Mouse (Mus musculus): ENCODE measurements around the gene Armc5.
A peak's percentile ranks its signal among the peaks of the same experiment; 100 is the strongest.

The Armc5 gene

DNA sequence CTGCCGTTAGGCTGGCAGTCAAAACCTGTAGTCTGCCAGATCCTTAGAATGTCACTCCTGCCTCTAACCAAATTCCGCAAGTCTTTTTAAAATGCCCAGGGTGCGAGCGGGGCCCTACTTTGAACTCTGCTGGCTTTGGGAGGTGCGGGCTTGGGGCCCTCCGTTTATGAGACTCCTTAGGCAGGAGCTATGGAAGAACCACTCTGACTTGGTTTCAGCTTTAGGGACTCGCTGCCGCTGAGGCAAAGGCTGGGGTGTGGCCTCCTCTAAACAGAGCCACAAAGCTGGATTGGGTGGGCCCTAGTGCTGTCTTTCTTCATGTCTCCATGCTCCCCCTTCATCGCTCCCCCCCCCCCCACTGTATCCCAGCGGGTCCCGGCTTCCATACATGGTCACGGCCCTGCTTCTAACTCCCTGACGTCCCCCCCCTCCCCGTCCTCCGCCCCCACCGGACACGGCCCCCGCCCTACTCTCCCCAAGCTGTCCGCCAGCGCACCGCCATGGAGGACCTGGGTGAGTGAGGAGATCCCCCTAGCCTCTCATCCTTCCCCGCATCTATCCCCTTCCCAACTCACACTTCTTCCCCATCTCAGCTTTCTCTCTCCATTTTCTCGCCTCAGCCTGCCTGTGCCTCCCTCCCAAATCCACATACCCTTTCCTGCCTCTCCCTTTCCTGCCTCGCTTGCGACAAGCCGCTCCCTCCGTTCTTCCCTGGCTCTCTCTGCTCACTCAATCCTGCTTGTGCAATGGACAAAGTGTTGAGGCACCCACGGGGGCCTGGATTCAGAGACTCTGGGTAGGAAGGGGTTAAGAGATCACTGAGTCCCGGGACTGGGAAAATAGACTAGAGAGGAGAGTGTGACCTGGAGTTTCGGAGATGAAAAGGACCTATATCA, 9.6 kb downstream of the Armc5 start, which contains the start of gene Tgfb1i1:
Gene Tgfb1i1 (plus strand): TSS at position 317 of the 896 bp plus-strand sequence.
- peak; percentile 76 for DNase-seq

DNA sequence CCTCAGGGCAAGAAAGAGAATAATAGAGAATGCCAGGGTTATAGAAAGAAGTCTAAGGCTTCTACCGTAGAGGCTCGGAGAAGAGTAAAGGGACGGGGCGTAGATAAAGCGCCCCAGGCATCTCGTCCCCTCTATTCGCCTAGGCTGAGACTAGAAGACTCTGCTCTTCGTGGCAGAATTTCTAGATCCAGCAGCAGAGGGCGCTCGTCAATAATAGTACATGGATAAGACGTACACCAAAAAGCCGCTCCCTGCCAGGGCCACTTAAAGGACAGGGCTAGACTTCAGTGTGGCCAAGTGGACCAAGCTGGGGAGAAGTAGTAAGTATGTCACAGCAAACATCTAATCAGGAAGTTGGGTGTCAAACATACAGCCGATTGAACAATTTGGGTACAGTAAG, 10.3 kb downstream of the Armc5 start:
- peak; percentile 95 for DNase-seq

DNA sequence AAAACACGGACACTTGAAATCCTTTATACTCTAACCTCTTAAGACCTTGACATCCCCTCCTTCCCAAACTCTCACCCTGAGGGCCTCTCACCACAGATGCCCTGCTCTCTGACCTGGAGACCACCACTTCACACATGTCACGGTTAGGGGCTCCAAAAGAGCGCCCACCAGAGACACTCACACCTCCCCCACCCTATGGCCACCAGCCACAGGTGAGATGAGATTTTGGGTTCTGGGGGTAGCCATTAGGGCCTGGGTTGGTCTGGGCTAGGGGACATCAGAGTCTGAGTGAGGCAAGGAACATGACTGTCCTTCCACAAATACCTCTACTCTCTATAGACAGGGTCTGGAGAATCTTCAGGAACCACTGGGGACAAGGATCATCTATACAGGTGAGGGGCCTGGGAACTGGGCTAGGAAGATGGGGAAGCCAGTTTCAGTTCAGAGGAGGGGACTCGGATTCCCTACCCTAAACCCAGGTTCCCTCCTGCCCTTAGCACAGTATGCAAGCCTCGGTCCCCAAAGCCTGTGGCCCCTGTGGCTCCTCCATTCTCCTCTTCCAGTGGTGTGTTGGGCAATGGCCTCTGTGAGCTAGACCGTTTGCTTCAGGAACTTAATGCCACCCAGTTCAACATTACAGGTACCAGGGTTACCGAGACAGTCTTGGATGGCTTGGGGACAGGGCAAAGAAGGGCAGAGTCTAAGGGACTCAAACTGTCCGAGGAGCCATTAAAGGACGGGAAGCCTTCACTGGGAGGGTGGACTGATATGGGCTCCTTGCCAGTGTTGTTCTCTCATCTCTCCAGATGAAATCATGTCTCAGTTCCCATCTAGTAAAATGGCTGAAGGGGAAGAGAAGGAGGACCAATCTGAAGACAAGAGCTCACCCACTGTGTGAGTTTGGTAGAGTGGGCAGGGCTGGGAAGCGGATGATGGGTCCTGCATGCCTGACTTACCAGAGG, 11.2 kb downstream of the Armc5 start:
- DNase-seq, result no peak

DNA sequence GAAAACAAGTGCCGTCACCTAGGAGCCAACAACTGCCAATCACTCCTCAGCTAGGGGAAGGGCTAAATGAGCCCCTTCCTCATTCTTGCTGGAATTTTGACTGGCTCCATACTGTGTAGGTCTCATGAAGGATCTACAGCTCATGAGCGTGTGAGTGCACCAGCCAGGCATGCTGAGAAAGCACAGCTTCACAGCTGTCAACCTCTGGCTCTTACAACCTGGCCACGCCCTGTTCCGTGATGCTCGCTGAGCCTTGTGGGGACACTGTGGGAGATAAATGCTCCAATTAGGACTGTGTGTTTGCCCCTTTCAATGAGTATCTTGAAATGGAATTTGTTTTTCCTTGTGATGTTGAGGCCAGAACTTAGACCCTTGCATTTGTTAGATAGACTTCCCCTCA, 12.9 kb downstream of the Armc5 start:
- DNase-seq, result no peak

DNA sequence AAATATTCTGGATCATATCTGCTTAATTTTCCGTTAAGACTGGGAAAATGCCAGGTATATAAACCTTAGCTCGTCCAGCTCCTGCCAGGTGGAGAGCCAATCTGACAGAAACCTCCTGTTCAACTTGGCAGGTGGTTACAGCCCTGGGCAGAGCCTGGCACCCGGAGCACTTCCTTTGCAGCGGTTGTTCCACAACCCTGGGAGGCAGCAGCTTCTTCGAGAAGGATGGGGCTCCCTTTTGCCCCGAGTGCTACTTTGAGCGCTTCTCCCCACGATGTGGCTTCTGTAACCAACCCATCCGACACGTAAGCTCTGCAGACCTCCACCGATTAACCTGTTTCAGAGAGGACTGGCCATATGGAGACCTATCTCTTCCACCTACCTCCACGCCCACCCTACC, 14.8 kb downstream of the Armc5 start:
- no peak for DNase-seq

DNA sequence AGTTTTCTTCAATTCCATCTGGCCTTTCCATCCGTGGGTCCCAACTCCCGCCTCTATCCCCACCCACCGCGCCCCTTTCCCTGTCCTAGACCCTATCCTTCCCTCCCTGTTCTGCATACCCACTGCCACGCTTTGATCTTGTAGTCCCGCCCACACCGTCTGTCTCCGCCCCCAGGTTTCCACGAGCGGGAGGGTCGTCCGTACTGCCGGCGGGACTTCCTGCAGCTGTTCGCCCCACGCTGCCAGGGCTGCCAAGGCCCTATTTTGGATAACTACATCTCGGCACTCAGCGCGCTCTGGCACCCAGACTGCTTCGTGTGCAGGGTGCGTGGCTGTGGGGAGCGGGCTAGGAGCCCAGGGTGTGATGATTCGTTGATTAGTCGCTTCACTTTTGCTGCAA, 15.5 kb downstream of the Armc5 start:
- peak; percentile 39 for DNase-seq

DNA sequence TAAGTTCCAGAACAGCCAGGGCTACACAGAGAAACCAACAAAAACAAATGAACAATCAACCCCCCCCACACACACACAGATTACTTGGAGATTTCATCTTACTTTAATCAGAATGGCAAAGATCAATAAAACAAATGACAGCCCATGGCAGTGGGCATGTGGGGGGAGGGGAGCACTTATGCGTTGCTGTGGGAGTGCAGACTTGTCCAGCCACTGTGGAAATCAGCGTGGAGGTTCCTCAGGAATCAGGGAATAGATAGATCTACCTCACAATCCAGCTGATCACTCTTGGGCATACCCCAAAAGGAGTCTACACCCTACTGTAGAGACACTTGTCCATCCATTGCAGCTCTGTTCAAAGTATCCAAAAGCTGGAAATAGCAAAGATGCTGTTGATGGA, 17.8 kb downstream of the Armc5 start:
- no peak for DNase-seq

DNA sequence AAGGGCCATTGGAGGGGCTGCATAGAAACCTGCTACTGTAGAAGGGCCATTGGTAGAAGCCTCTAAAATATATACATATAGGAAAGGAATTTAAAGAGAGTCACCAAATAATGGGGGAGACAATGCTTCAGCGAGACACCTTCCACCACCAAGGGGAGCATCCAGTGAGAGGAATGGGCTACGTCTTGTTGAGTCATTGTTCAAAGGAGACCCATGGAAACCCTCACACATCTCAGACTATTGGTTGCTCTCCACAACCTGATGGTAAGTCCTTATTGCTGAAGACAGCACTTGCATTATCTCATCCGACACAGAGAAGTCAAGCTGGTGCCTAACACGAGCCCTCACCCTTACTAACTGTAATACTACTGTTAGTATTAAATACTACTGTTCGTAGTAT, 18.6 kb downstream of the Armc5 start:
- no peak for DNase-seq

DNA sequence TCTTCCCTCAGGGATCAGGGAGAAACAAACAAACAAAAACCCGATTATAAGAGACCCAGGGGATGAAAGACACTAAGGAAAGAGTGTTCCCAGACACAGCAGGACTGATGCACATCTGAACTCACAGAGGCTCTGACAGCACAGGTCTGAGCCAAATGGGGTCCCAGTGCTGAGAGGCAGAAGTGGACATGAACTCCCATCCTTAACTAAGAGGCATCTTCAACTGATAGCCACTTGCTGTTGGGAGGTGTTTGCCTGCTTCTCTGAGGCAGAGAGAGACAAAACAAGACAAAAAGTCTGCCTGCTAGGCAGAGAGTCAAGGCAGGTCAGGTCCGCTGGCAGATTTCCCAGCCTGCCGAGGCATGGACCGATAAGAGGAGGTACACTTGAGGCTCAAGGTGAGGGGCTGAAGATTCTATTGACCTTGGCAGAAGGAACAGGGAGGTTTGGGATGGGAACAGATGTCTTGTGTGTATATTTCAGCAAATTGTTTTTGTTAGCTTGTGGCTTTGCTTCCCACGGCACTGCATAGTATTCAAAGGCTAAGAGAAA, 19.7 kb downstream of the Armc5 start:
- DNase-seq, result peak; percentile 61

DNA sequence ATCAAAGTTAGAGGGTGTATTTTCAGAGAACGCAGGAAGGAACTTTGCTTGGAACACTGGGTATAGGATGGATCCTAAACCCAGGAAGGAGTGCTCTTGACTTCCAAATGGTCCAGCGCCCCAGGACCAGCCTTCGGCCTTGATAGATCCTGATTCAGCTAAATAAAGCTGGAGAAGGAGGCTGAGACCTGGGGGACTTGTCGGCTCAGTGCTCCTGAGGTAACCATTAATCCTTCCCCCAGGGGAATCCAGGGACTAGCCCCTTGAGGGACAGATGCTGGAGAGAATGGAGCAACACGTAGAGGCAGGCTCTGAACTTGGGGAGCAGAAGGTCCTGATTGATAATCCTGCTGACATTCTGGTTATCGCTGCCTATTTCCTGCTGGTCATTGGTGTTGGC, 28.3 kb downstream of the Armc5 start, which contains the start of gene Slc5a2:
Gene Slc5a2 (plus strand): TSS at position 247 of the 400 bp plus-strand sequence.
- no peak for DNase-seq

DNA sequence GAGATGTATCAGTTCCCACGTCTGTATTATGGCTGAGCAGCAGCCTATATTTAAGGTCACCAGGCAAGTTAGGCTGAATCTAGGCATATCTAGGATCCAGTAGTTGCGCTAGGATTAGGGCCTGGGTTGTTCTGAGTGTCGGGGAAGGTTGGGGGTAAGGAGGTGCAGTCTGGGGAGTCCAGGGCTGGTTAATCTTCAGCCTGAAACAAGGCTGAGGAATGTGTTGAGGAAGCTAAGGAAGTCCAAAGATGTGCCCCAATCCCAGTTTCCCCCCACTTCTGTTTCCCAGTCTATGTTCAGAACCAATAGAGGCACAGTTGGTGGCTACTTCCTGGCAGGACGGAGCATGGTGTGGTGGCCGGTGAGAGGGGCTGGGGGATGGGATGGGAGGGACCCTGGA, 28.9 kb downstream of the Armc5 start:
- no peak for DNase-seq

DNA sequence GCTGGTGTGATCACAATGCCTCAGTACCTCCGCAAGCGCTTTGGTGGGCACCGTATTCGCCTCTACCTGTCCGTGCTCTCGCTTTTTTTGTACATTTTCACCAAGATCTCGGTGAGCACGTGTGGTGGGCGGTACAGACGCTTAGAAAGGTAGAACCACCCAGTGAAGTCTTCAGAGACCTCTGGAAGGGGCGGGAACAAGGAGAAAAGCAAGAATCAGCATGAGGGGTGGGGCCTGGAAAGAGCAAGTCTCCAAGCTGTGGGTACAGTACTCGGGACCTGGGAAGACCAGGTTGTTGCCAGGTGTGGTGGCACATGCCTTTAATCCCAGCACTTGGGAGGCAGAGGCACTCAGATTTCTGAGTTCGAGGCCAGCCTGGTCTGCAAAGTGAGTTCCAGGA, 30.2 kb downstream of the Armc5 start:
- no peak for DNase-seq

DNA sequence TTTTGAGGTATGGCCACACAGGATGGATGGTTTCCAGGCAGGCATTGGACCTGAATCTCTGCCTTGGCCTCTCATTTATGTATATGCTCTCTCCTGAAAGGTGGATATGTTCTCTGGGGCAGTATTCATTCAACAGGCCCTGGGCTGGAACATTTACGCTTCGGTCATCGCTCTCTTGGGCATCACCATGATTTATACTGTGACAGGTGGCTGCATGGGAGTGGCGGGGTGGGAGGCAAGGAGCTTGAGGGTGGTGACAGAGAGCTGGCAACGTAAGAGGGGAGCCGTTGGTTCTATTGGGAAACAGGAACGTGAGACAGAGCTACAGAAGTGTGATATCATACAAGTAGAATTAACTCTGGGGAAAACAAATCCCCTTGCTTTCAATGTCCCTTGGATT, 30.7 kb downstream of the Armc5 start:
- no peak for DNase-seq

DNA sequence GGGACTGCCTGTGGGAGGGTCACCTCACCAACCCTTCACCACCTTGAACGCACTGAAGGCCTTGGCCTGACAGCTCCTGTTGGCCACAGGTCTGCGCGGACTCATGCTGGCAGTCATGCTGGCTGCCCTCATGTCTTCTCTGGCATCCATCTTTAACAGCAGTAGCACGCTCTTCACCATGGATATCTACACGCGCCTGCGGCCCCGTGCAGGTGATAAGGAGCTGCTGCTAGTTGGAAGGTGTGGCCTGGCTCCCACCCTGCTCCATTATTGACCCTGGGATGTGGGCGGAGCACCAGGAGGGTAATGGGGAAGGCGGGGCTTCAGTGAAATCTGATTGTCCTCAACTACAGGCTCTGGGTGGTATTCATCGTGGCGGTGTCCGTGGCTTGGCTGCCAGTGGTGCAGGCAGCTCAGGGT, 33.3 kb downstream of the Armc5 start:
- no peak for DNase-seq

DNA sequence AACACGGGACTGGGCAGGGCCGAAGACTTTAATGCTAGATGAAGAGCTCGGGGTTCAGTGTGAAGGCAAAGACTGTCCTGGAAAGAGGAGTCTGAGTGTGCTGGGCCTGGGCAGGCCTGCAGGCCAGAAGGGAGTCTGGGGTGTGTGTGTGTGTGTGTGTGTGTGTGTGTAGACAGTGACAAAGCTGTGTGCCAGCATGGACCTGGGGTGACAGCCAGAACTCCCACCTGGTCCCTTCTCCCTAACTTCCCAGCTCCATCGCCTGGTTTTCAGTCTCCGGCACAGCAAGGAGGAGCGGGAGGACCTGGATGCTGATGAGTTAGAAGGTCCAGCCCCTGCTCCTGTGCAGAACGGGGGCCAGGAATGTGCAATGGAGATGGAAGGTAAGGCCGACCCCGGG, 34.4 kb downstream of the Armc5 start:
- DNase-seq, result no peak

DNA sequence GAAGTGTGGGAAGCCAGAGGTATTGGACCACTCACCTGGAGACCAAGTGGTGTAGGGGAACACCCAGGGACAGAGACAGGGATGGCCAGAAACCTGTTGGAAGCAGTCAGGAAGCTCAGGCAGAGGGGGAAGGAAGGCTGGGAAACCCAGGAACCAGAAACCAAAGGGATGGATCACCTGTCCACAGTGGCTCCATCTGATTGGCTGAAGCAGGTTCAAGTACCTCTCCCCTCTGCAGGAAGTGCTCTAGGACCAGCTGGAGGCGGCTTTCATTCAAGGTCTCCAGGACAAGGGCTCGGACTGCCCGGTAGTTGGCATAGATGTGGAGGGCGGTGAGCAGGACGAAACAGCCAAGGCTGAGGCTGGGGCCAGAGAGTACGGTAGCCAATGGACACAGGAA, 38.9 kb downstream of the Armc5 start:
- no peak for DNase-seq

DNA sequence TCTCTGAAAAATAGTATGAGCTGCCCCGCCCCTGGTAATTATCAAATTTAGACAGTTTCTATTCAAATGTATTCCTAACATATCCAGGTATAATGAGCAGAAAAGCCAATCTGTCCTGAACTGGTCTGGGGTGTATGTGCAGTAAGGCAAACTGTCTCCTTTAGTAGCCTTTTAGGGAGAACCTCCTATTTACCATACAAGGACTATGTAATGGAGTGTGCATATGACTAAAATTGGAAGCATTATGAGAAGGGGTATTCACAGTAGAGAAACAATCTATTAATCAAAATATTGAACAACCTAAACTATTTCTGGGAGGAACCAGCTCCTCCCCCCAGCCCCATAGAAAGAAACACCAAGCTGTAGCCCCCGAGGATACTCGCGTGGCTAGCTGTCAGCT, 42.6 kb downstream of the Armc5 start:
- DNase-seq, result no peak

DNA sequence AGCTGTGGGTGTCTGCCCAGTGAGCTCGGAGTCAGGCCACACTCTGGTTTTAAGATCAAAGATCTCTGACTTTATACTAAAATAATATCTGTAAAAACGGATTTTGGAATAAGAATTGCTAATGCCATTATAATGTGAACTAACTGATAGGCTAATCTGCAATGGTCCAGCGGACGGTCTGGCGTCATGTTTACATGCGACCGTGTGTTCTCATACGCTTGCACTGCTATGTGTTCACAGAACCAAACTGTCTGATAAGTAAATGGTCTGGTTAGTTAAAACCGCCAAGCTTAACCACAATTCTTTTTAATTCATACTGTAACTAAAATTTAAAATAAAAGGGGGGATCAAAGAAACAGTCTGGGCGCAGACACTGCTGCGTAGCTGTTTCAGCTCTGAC, 44.6 kb downstream of the Armc5 start:
- DNase-seq, result no peak

DNA sequence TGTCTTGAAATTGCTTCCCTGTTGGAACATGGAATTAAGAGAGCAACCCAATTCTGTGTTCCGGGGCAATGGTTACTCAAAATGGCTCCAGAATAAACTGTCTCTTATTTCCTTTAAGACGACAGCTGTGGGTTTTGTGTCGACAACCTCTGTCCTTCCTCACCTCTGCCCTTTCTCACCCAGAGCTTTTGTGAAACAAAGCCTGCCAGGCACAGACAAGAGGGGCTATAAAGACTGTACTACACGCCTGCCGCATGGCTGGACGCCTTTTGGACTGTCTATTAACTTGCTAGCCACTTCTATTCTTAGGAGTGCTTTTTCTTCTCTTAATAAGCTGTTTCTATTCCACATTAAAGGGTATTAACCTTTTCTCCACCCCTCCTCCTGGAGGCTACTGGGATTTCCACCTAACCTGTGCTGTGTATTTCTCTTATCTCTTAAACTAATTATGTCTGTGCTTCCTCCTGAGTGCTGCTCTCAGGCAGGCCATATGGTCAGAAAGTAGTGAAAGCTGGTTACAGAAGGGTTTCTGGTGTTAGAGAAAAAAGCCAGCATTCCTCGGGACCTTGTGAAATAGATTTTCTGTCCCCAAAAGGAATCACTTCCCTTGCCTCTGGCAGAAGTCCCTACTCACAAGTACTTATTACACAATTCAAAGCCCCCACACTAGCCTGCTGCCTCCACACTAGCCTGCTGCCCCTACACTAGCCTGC, 45.5 kb downstream of the Armc5 start:
- no peak for DNase-seq

DNA sequence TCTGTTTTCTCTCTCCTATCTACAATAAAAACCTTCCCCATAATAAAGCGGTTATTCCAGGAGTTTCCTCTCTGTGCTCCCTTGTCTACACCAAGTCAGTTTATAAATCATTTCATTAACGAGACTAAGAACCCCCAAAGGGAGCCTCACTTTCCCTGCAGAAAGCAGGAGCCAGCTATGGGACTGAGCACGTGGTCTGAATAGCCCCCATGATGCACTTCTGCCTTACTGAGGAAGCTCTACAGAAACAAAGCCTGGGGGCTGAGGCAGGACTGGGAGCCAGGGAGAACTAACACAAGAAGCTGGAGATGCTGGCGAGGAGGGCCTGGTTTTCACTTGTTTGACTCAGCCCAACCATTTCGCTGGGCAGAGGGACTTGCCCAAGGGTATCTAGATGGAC, 46.9 kb downstream of the Armc5 start:
- DNase-seq, result no peak

DNA sequence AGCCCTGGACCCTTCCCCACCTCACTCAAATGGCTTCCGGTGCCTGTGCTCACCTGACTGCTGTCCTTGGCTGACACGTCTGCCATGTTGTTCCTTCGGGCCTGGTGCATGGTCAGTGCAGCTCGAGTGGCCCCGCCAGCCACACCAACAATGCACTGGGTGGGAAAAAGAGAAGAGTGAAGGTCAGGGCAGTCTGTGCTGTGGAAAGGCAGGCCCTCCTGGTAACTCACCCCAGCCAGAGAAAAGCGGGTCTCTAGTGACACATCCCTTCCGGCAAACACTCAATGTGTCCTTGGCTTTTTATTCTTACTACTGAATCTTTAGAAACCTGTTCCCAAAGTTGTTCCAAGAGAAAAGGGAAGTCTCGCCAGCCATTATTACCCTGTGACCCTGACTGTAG, 47.9 kb downstream of the Armc5 start:
- no peak for DNase-seq

DNA sequence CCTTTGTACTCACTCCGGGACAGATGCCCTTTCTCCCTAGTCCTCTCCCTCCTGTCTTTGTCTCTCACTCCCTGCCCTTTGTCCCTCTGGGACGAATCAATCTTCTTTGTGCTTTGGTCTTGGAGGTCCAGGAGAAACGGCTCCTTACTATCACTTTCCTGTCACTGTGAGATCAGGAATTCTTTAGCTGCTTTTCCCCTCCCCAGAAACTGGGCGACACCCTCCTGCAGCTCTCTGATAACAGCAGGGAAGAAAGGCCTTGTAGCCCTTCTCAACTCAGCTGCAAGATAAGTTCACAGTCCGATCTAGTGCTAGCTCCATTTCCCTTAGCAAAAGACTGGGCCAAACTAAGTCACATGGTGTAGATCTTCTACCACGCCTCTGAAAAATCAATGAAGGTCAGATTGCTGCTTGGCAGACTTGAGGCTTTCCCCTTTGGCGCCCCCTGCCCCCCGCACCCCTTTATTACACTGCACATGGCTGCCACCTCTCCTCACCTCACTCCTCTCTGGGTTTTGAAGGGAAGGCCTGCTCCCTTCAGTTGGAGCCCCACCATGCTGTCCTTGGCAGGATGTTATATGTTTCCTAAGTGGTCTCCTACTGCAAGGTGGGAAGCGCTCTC, 51.9 kb downstream of the Armc5 start:
- DNase-seq, result no peak

All from lung, postnatal 14 days (tissue).